Mouse (Mus musculus) R1 (cell line): ENCODE data around the gene Auts2.

Experiments
- DNase-seq: peaks from one replicate; pipeline ENCODE4 v3.0.0-alpha.2; 2018; ENCODE audit warnings: low read depth, low spot score

Gene Auts2

GRCm38 (mm10) chr5:132324246-132324883, 218.8 kb downstream of the Auts2 start:
- no peak for DNase-seq

DNA sequence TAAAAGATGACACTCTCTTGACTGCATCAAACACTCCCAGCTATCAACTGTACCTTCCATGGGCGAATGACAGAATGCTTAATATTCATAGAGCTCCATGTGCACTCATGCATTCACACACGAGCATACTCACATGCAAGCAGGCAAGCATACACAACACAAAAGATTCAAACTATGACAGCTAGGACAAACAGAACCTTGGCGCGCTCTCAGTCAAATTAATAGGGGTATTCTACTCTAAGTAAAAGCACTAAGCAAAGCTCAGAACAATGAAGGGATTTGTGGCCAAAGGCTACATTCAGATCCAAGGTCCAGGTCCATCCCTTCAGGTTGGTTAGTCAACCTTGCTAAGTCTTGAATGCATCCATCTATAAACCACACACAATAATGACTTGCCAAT, 219.5 kb downstream of the Auts2 start:
- DNase-seq, result no peak

DNA sequence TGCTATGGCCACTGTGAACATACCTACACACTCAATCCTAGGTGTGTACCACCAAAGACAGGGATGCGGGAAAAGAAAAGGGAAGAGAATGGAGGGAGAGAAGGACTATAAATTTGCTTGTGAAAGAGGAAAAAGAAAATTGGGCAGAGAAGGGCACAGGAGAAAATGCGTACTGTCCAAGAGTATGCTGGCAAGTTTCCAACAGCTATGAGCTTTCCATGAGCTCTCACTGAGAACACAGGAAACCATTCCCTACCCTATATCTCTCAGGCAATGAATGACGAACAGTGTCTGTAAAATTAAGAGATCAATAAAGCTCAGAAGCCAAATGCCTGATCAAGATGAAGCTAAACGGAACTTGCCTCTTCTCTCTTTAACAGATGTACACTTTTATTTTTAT, 220.2 kb downstream of the Auts2 start:
- no peak for DNase-seq

GRCm38 (mm10) chr5:132318026-132318765, 224.9 kb downstream of the Auts2 start:
- DNase-seq, result no peak

DNA sequence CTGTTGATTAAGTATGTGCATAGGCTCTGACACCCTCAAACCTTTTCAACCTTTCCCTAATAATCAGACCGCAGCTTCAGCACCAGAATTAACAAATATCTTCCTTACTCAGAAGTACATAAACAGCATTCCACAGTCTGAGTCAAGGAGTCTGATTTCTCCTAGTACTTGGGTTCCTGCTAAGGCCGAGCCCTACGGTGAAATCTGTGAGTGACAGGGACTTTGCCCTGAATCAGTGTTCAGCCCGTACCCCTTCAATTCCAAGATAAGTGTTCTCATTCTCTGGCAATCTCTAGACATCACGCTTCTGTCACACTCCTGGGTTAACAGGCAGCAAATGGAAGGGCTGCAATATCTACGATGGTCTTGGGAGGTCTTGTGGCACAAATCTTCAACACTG, 226.2 kb downstream of the Auts2 start:
- DNase-seq, result no peak

DNA sequence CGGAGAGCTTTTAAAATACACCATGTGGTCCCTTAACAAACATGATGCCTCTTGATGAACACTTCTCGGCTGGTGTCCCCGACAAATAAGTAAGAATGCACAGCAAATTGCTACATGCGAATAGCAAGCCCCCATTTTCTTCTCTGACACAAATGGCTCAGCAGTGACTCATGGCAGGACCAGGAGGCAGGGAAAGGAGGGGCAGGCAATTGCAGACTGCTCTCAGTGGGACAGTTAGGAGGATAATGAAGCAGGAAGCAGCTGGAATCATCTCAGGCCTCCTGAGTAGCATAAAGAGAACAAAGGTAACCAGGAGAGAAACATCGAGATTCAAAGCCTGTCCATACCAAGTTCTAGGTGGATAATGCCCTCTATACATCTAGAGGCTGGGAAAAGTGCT, 228.8 kb downstream of the Auts2 start:
- DNase-seq, result no peak

DNA sequence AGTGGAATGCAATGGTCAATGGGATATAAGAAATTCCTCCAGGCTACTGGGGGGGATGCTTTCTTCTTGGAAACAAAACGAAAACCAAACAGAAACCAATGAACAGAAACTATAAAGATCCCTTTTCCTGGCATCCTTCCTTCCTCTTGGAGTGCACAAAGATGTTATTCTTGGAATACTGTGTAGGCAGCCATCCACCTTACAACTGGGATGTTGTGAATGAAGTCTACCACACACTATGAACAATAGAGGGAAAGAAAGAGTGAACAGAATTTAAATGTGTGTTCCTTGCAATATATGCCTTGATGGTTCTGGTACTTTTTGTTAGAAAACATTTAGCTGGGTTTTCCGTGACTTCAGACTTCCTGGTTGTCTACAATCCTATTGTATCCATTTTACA, 236.1 kb downstream of the Auts2 start:
- DNase-seq, result no peak

DNA sequence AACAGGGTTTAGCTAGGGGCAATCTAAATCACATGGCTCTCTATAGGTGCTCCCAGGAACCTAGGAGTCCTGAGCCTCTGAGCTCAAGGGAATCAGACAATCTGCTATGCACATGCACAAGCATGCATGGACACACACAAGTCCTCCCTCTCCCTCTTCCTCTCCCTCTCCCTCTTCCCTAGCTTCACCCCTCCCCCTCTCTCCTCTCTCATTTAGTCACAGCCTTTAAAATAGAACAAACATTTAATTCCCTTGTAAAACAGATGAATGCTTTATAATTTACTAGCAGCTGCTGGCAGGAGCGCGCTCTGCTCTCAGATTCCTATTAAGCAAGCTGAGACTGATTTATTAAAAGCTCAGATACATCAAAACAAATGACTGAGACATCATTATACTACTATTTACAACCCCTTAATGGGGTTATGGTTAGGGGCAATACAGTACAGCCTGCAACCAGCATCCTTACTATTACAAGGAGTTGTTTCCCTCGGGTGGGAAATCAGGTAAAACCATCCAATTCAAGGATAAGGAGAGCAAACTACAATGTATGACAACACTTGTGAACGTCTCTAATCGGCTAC, 237.7 kb downstream of the Auts2 start:
- DNase-seq, result no peak

- no peak for DNase-seq
Observed at GRCm38 (mm10) chr5:132302778-132303177, 240.4 kb downstream of the Auts2 start.

- DNase-seq, result no peak
Observed at GRCm38 (mm10) chr5:132300794-132301193, 242.3 kb downstream of the Auts2 start.

- DNase-seq, result no peak
Observed at GRCm38 (mm10) chr5:132299716-132300115, 243.4 kb downstream of the Auts2 start.

DNA sequence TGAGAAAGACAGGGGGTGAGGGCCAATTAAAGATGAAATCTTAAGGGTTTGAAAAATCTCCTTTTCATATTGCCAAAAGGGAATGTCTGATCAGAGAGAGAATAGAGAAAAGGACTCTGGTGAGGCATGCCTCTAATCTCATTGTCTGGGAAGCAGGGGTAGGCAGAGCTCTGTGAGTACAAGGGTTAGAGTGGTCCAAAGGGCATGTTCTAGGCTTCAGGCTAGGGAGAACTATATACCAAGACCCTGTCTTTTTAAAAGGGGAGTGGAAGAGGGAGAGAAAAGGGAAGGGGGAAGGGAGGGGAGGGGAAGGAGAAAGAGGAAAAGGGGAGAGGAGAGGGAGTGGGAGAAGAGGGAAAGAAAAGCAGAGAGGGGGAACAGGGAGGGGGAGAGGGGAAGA, 244.1 kb downstream of the Auts2 start:
- no peak for DNase-seq

DNA sequence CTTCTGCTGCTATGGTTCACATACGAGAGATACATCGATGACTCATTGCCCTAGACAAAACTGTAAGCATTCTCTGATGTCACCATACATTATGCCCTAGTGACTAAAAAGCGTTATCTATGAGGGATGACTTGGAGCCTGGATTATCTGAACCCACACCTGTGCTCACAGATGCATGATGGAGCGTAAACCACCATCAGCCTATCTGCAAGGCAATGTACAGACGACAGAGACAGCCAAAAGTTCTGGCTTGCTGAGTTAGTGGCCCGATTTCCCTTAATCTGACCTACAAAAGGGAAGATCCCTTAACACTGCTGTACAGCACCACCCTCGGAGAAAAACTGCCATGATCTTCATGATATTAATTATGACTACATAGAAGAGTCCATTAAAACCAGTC, 245.8 kb downstream of the Auts2 start:
- no peak for DNase-seq

DNA sequence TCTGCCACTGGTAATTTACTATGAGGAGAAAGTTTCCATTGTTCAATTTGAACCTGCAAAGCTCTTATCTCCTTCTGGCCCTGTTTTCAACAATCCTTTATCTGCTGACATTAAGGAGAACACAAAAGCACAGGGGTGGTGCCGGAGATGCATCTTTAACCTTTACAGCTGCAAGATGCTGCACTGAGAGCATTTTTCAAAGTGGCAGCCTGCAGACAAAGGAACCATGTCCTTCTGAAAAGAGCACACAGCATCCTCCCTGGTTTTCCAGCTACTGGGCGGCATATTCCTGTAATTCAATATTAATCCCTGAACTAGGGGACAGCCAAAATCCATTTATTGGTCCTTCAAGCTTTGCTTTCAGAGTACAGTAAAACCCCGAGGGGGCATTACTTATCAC, 248.7 kb downstream of the Auts2 start:
- peak; percentile 29 for DNase-seq

GRCm38 (mm10) chr5:132292932-132293331, 250.2 kb downstream of the Auts2 start:
- DNase-seq, result no peak

- DNase-seq, result no peak
Observed at GRCm38 (mm10) chr5:132290606-132291535, 252.3 kb downstream of the Auts2 start.

DNA sequence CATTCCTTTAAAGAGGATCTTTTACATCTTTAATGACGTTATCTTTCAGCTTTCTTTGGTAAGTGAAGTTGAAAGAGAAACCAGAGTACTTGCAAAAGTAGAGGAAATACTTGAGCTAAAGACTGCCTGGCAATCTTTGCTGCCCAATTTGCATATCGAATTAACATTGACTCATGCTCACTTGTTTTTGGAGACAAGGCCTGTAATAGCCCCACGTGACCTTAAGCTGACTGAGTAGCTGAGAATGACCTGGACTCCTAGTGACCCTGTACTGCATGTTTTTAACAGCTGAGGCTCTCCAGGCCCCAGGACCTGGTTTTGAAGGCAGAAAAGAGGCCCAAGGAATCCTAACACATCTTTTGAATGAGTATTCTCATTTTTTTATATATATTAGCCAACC, 259.4 kb downstream of the Auts2 start:
- DNase-seq, result no peak

DNA sequence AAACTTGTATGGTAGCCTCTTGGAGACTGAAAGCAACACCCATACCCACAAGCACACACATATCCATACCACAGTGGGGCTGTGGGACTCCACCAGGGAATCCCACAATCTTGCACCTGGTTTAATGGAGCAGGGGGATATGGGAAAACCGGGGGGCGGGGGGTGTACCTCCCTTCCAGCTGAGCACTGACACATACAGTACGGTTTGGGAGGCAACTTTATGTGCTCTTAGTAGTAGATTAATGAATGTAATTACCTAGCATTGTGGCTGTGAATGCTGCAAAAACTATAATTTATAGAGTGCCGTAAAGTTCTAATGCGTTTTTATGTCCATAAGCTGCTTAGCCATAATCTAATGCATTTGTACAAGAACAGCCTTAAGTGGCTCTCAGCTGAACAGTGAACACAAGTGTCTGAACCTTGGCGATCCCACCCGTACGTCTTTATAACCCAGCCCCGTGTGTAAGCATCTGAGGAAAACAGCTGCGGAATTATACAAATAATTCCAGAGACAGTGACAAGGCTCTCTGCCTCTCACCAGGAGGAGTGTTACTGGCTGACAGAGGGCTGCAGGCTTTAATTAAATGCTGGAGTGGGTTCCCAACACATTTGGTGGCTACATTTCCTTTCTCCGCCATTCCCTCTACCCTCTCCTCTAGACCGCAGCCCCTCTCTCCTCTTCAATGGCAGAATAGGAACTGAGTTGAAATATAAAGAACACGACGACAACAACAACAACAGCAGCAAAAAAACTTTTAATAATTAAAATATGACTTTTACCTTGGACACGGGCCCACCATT, 268.8 kb downstream of the Auts2 start:
- DNase-seq, result no peak

- DNase-seq, result no peak
Observed at GRCm38 (mm10) chr5:132272132-132272531, 271.0 kb downstream of the Auts2 start.

DNA sequence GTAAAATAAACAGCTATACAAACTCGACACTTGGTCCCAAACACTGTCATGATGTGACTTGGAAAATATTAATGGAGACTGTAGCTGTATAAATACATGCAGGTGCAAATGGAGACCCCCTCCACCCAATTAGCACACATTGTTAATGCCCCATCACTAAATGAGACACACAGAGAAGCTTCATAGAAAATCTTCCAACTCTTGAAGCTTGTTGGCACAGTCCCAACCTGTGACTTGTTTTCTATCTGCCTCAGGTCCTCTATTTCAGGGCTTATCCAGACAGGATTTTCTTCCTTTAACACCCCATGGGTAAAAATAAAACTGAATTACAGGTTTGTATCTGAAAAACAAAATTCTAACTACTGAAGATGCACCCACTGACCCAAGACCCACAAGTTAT, 272.2 kb downstream of the Auts2 start:
- no peak for DNase-seq

GRCm38 (mm10) chr5:132270074-132270473, 273.1 kb downstream of the Auts2 start:
- no peak for DNase-seq
